Mouse (Mus musculus): ENCODE measurements around the gene Sbk1.
"Not testable (repeated sequence)": the region's sequence is repeated elsewhere in the genome, so short reads cannot be mapped to it uniquely, and the experiment has no call there.

The Sbk1 gene

GRCm38 (mm10) chr7:126265949-126266348 lies 6.5 kb upstream of the Sbk1 start:
- no peak for DNase-seq (ENCODE audit: low read depth, low spot score)

GRCm38 (mm10) chr7:126266372-126266870 lies 6.0 kb upstream of the Sbk1 start:
- DNase-seq (ENCODE audit: low read depth, low spot score): no peak

DNA sequence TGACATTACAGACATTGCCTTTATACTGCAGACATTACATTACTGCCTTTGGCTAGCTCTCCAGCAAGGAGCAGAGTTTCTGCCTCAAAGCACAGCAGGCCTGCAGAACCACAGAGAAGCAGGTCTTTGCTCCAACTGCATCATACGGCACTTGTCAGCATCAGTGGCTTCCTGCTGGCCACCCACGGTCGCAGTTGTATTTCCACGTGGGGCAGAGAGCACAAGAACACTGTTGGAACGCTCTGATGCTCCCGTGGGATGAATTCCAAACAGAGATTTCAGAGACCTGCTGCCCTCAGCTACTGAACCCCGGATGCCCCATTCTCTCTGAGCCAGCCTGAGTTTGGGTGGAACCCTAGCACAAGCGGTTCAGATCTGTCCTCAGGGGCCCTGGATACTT lies 4.8 kb upstream of the Sbk1 start:
- no peak for DNase-seq (ENCODE audit: low read depth, low spot score)

DNA sequence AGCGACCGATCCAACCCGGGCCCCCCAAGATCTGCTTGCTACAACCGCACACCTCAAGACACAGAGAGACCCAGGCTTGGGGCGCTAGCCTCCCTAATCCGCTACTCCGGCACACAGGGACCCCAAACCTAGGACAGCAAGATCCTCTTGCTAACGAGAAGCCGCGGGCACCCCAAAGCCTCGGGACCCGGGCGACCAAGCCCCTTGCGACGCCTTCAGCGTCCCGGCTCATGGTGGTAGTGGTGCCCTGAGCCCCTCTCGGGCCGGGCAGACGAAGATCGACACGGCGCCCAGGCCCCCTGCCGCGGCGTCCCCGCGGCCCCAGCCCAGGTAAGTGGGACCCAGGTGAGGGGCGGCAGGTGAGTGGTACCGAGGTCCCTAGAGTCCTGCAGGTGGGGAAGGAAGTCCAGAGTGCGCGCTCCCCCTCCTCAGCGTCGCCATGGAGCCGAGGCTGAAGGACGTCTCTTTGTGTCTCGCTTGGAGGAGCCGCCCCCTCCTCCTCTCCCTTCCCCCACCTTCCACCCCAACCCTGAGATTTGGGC lies 422 bp downstream of the Sbk1 start:
- DNase-seq (ENCODE audit: low read depth, low spot score): no peak

GRCm38 (mm10) chr7:126273351-126274042 lies 1.1 kb downstream of the Sbk1 start:
- DNase-seq (ENCODE audit: low read depth, low spot score): no peak

DNA sequence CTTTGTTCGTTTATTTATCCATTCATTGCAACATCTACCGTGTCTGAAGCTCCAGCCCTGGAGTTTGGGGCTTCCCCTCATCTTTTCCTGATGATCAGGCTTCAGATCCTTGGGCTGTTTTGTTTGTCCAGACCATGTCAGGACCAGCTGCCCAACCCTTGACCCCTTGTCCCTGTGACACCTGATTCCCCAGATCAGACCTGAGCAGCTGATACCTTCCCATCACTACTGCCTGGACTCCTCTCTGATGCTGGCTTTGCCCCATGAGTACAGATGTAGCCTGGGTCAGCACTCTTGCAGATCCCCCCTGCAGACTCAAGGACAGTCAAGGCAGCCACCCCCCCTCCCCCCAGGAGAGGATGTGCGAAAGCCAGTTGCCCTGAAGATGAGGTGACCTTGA lies 1.7 kb downstream of the Sbk1 start:
- DNase-seq (ENCODE audit: low read depth, low spot score): no peak

DNA sequence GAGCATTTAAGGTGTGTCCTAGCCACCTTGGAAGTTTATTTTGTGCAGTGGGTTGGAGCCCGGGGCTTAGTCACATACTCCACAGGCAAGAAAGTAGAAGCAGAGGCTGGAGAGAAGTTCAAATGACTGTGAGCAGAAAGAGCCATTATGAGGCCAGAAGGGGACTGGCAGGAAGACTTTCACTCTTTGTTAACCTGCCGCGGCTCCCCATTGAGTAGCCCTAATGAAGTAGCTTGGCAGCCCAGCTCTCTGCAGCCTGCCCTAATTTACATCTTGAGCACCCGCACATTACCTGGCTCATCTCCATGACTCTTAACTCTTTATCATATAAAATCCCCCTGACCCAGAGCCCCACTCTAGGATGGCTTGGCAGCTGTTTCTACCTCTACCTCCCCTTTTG lies 2.2 kb downstream of the Sbk1 start:
- DNase-seq (ENCODE audit: low read depth, low spot score): no peak

GRCm38 (mm10) chr7:126275711-126276110 lies 3.3 kb downstream of the Sbk1 start:
- no peak for DNase-seq (ENCODE audit: low read depth, low spot score)

DNA sequence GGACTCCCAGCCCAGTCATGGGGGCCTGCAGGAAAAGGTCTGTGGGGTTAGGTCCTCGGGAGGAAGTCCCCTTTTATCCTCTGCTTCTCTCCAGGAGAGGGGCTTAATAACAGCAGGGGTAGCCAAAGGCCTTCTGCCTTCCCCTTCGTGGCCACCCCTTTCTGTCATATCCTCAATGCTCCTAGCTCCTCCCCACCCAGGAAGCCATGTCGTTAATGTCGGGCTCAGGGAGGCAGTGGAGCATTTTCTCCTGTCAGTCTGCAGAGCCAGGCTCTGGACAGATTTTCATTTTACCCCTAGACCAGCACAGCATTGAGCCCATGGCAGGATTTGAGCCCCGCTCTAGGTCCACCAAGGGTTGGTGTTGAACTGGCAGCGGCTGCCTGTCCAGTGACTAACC lies 3.9 kb downstream of the Sbk1 start:
- no peak for DNase-seq (ENCODE audit: low read depth, low spot score)

DNA sequence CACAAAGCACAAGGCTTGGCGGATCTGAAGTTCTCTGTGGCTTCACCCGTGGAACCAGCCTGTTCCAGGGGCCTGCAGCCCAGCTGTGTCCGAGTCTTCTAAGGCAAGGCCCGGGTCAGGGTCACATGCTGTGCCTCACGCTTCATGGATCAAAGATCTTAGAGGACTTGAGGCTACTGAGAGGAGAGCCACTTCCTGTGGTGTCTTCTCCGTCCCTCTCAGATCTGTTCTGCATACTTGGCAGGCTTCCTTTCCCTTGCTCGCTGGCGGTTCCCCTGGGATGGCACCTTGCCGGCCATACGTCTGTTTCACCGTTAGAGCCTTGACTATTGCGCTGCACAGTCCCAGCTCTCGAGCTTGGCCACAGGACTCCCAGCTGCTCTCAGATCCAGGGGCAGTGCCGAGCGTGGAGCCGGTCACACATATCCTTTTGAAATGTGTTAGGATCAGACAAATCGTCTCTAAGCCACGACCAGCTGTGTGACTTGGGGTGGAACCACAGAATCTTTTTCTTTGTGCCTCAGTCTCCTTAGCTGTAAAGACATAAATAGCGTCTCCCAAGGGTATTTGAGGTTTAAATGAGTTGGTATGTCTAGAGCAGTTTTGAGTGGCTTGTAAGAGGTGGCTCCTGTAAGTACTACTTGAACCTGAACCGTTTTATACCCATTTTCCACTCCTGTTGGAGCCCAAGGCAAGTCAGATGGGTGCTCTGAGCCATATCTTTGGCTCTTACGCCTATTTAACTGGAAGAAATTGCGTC lies 5.3 kb downstream of the Sbk1 start:
- no peak for DNase-seq (ENCODE audit: low read depth, low spot score)

GRCm38 (mm10) chr7:126278799-126279198 lies 6.4 kb downstream of the Sbk1 start:
- DNase-seq (ENCODE audit: low read depth, low spot score): no peak

- no peak for DNase-seq (ENCODE audit: low read depth, low spot score)
Measured at GRCm38 (mm10) chr7:126279774-126280482, 7.5 kb downstream of the Sbk1 start.

GRCm38 (mm10) chr7:126280696-126281095 lies 8.3 kb downstream of the Sbk1 start:
- no peak for DNase-seq (ENCODE audit: low read depth, low spot score)

GRCm38 (mm10) chr7:126281876-126282682 lies 9.7 kb downstream of the Sbk1 start:
- no peak for DNase-seq (ENCODE audit: low read depth, low spot score)

DNA sequence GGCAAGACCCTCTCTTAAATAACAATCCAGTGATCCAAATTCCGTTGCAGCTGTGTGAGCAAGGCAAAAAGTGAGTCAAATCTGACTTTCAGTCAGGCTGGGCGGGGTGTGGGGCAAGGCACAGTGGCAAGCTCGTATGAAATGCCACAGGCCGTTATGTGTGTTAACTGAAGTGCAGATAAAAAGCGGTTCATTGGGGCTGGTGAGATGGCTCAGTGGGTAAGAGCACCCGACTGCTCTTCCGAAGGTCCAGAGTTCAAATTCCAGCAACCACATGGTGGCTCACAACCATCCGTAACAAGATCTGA lies 10.2 kb downstream of the Sbk1 start:
- DNase-seq (ENCODE audit: low read depth, low spot score): not testable (repeated sequence)

GRCm38 (mm10) chr7:126284021-126284420 lies 11.6 kb downstream of the Sbk1 start:
- no peak for DNase-seq (ENCODE audit: low read depth, low spot score)

DNA sequence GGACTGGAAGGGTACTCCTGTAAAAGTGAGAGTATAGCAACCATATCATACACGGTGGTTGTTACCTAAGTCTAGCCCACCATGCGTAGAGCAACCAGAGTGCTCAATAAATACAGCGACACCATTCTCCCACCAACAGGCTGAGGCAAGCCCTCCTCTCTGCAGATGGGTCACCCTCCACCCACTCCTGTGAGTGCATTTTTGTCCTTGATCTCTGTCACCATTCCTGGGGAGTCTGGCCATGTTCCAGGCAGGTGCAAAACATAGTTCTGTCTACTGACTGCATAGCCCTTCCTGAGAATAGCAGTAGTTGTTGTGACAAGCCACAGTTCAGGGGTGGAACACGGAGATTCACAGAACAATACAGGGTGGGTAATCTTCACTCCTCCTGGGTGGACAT lies 12.0 kb downstream of the Sbk1 start:
- DNase-seq (ENCODE audit: low read depth, low spot score): no peak

DNA sequence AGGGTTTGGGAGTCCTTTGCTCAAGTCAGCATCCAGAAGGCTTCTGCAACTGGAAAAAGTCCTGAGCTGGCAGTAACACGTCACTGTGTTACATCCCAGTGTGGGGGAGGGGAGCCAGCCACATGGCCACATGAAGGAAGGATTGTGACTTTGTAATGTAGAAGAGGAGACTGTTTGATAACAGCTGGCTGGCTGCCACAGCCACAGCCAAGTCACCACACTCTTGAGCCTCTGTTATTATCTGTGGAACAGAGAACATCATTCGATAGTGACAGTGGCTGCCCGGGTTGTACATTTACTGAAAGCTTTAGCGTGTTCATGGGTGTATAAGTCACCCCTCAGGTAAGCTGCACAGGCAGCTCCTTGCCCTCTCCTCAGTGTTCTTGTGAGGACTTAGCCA lies 12.4 kb downstream of the Sbk1 start:
- no peak for DNase-seq (ENCODE audit: low read depth, low spot score)

DNA sequence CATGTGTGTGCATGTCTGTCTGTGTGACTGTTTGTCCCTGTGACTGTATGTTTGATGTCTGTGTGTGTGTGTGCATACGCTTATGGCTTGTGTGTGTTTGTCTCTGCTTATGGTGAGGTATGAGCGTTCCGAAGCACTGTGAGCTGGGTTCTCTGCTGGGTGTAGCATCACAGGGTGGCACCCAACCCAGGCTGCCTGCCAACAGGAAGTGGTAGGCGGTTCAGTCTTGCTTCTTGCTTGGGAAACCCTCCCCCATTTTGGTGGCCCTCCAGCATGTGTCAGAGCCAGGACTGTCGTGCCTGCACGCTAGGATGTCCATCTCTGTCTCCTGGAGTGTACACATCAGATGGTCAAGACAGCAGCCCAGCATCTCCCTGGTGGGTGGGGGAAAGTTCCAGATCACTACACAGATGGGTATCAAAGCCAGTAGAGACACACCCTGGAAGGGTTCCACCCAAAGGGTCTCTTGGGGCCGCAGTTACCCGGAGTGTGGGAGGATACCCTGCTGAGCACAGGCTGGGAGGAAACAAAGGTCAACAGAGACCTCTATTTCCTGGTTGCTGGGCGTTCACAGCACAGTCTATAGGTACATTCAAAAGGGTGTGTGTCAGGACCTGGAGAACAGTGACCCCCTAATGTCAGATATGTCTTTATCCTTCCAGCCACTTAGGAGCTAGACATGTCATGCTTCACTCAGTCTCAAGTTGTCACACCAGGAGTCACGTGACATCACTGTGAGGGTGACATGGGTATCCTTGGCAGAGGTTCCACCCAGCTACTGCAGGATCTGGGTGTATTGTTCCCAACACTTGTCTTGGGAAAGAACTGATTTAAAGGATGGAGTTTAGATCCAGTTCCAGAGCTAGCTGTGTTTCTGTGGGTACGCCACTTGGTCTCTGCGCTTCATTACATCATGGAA lies 13.1 kb downstream of the Sbk1 start:
- DNase-seq (ENCODE audit: low read depth, low spot score): no peak

GRCm38 (mm10) chr7:126286311-126286710 lies 13.9 kb downstream of the Sbk1 start:
- DNase-seq (ENCODE audit: low read depth, low spot score): no peak
